Mouse (Mus musculus): ENCODE results near the gene Onecut1. TPM values are rescaled to one million over a fixed set of nuclear protein-coding genes. Genes with fewer than 3 reads are reported as not detected.

Onecut1 gene
- polyA plus RNA-seq, 1 experiment from 2014 or later = 0.11 TPM

GRCm38 (mm10) chr9:74938670-74939534 lies 77.2 kb downstream of the Onecut1 start:
- no peaks in the 10 kb centered on the region for H3K27me3 ChIP-seq
- H3K4me3 ChIP-seq (replicated peaks) = no peak overlapping the region
- 85% methylated on average over 12 of the region's 12 CpGs for WGBS
- H3K27ac ChIP-seq (replicated peaks) = no peak overlapping the region
- H3K9ac ChIP-seq = no peak overlapping the region
- H3K4me1 ChIP-seq = no peaks in the 10 kb centered on the region
- H3K36me3 ChIP-seq = no peaks in the 10 kb centered on the region
- H3K4me2 ChIP-seq (replicated peaks) = no peak overlapping the region
- no peaks in the 10 kb centered on the region for H3K9me3 ChIP-seq (replicated peaks)
- no peak for ATAC-seq (ENCODE audit: insufficient number of reproducible peaks, low FRiP score, low TSS enrichment, low read depth)

Other genes starting within 250 kb of the Onecut1 start
- 16.1 and 16.5 TPM in 2 replicates for gene Fam214a, start 91.0 kb downstream of the Onecut1 start, polyA plus RNA-seq (2015; fragmentation: Nextera tagmentation; extraction: Ambion mirVana)
- 262 and 266 TPM in 2 replicates for gene Arpp19, start 175.7 kb downstream of the Onecut1 start, polyA plus RNA-seq (2015; fragmentation: Nextera tagmentation; extraction: Ambion mirVana)
- 19.6 and 21.9 TPM in 2 replicates for gene Myo5a, start 209.1 kb downstream of the Onecut1 start, polyA plus RNA-seq (2015; fragmentation: Nextera tagmentation; extraction: Ambion mirVana)

Measured in embryonic facial prominence, embryonic 15.5 days (tissue).